Mouse (Mus musculus): Measurements from ENCODE around the gene Mrtfb. TPM values are rescaled to one million over a fixed set of nuclear protein-coding genes. Genes with fewer than 3 reads are reported as not detected.

The Mrtfb gene
- polyA plus RNA-seq, 1 experiment from 2014 or later = 13.1 TPM

DNA sequence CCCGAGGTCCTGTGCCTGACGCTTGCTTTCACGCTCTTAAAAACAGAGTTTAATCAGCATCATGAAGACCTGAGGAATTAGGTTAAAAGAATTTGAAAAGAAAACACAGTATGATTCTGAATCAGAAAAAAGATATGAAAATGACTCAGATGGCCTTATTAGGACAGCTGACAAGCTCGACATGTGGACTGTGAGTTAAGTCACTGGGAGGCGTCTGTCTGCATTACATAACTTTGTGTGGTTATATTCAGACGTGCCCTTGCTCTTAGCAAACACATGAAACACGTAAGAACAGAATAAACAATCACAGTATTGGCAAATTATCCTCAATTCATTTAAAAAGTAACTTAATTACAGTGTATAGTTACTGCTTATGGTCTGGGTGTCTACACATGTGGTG, 16.0 kb upstream of the Mrtfb start:
- no peak overlapping the region for H3K9ac ChIP-seq
- ATAC-seq (ENCODE audit: extremely low read depth, insufficient number of reproducible peaks, low FRiP score, low TSS enrichment) = no peak
- H3K4me1 ChIP-seq = no peaks in the 10 kb centered on the region
- H3K27me3 ChIP-seq (replicated peaks) = no peaks in the 10 kb centered on the region
- H3K4me2 ChIP-seq = no peak overlapping the region
- H3K9me3 ChIP-seq = no peaks in the 10 kb centered on the region
- H3K27ac ChIP-seq (replicated peaks) = no peak overlapping the region
- no peaks in the 10 kb centered on the region for H3K36me3 ChIP-seq
- H3K4me3 ChIP-seq = no peak overlapping the region
- WGBS = 56% methylated on average over 7 of the region's 7 CpGs

DNA sequence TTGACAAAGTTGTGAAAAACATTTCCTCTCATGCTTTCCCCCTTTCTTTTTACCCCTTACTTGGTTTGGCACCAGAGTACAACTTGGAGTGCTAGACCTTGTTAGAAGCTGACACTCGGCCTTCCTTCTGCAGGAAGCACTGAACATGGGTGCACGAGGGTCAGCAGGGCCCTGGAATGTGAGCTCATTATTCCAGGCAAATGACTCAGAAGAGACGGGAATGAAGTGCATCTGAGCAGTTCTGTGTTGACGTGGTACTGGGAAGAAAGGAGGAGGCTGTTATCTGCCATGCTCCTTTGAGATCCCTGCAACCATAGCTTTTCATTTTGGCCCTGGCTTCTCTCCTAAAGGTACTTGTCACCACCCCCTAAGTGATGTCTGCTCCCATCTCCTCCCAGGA, 10.6 kb upstream of the Mrtfb start:
- Histone ChIP-seq H3K27me3 (replicated peaks) (no peaks in the 10 kb centered on the region), H3K4me3 (no peak overlapping the region), H3K9ac (no peak overlapping the region), H3K36me3 (no peaks in the 10 kb centered on the region), H3K4me2 (no peak overlapping the region), H3K4me1 (no peaks in the 10 kb centered on the region), H3K27ac (replicated peaks) (no peak overlapping the region), H3K9me3 (no peaks in the 10 kb centered on the region)
- WGBS = 10% methylated on average over 4 of the region's 4 CpGs
- no peak for ATAC-seq (ENCODE audit: extremely low read depth, insufficient number of reproducible peaks, low FRiP score, low TSS enrichment)

DNA sequence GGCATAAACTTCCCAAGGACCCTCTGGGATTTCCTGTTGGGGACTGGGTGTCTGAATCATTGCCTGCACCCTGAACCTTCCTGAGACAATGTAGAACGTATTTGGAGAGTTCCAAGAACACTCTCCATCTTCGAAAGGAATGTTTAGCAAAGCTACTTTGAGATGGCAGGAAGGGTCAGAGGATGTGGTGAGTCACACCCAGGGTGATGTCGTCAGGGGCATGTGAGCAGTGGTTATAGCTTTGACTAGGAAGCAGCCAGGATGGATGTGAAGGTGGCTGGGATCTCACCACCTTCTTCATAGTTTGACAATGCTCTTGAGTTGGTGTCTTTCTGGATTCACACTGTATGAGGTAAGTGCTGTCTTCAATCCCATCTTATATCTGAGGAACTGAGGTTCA, 9.4 kb upstream of the Mrtfb start:
- Histone ChIP-seq H3K27ac (replicated peaks) (no peak overlapping the region), H3K4me2 (no peak overlapping the region), H3K27me3 (replicated peaks) (no peaks in the 10 kb centered on the region), H3K9ac (no peak overlapping the region), H3K4me3 (no peak overlapping the region), H3K36me3 (no peaks in the 10 kb centered on the region), H3K9me3 (no peaks in the 10 kb centered on the region), H3K4me1 (no peaks in the 10 kb centered on the region)
- ATAC-seq (ENCODE audit: extremely low read depth, insufficient number of reproducible peaks, low FRiP score, low TSS enrichment) = no peak
- 55% methylated on average over 3 of the region's 3 CpGs for WGBS

DNA sequence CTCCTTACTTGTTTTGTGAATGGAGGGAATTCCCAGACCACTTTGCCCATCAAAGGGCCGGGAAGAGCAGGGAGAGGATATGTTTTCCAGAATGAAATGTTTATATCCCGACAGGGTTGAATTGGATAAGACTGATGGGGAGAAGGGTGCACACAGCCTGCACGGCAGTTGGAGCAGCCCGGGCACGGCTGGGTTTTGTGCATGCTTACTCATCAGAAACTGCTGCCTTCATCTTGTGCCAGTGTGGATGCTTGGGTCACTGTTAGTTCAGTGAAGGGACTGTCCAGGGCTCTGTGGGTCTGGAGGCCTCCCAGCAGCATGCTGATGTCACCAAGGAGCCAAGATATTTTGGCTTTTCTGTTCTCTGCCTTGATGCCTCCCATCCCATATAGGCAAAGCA, 6.2 kb upstream of the Mrtfb start:
- H3K4me3 ChIP-seq = no peak overlapping the region
- no peak overlapping the region for H3K4me2 ChIP-seq
- H3K9me3 ChIP-seq = no peaks in the 10 kb centered on the region
- WGBS = 71% methylated on average over 5 of the region's 5 CpGs
- no peaks in the 10 kb centered on the region for H3K4me1 ChIP-seq
- no peak overlapping the region for H3K9ac ChIP-seq
- H3K27ac ChIP-seq (replicated peaks) = no peak overlapping the region
- no peak for ATAC-seq (ENCODE audit: extremely low read depth, insufficient number of reproducible peaks, low FRiP score, low TSS enrichment)
- H3K27me3 ChIP-seq (replicated peaks) = no peaks in the 10 kb centered on the region
- no peaks in the 10 kb centered on the region for H3K36me3 ChIP-seq

GRCm38 (mm10) chr16:13256667-13257527, 616 bp downstream of the Mrtfb start:
- peak overlapping the region; percentile 91 for H3K4me2 ChIP-seq
- H3K4me1 ChIP-seq = peaks cover 41% of the 10 kb centered on the region
- H3K9ac ChIP-seq = peak overlapping the region; percentile 93
- H3K4me3 ChIP-seq = peak overlapping the region; percentile 93
- H3K27me3 ChIP-seq (replicated peaks) = no peaks in the 10 kb centered on the region
- peak; percentile 43 for ATAC-seq (ENCODE audit: extremely low read depth, insufficient number of reproducible peaks, low FRiP score, low TSS enrichment)
- no peaks in the 10 kb centered on the region for H3K9me3 ChIP-seq
- 6% methylated on average over 37 of the region's 64 CpGs for WGBS
- no peaks in the 10 kb centered on the region for H3K36me3 ChIP-seq
- H3K27ac ChIP-seq (replicated peaks) = peak overlapping the region; percentile 81

DNA sequence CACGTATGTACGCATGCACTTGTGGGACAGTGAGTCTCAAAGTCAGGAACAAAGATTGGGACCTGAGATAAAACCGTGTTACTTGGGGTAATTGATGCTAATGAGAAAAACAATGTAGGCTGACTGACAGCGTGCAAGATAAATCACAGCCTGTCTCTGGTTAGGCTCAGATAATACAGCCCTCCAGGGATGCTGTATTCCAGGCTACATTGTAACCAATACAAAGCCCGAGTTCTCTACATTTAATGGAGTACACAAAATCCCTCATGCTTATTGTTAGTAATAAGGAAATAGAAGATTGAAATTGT, 1.2 kb downstream of the Mrtfb start:
- 22% methylated on average over 5 of the region's 5 CpGs for WGBS
- H3K36me3 ChIP-seq = no peaks in the 10 kb centered on the region
- H3K4me3 ChIP-seq = peak overlapping the region; percentile 93
- ATAC-seq (ENCODE audit: extremely low read depth, insufficient number of reproducible peaks, low FRiP score, low TSS enrichment) = no peak
- no peaks in the 10 kb centered on the region for H3K27me3 ChIP-seq (replicated peaks)
- H3K4me1 ChIP-seq = peaks cover 41% of the 10 kb centered on the region
- no peak overlapping the region for H3K27ac ChIP-seq (replicated peaks)
- peak overlapping the region; percentile 91 for H3K4me2 ChIP-seq
- H3K9me3 ChIP-seq = no peaks in the 10 kb centered on the region
- H3K9ac ChIP-seq = peak overlapping the region; percentile 93

GRCm38 (mm10) chr16:13259026-13259425, 2.7 kb downstream of the Mrtfb start:
- H3K9ac ChIP-seq = no peak overlapping the region
- no peaks in the 10 kb centered on the region for H3K27me3 ChIP-seq (replicated peaks)
- H3K4me1 ChIP-seq = peaks cover 41% of the 10 kb centered on the region
- H3K4me2 ChIP-seq = no peak overlapping the region
- peaks cover 3% of the 10 kb centered on the region; the same call in 1 of the 2 replicates for H3K36me3 ChIP-seq
- no peaks in the 10 kb centered on the region for H3K9me3 ChIP-seq
- ATAC-seq (ENCODE audit: extremely low read depth, insufficient number of reproducible peaks, low FRiP score, low TSS enrichment) = no peak
- H3K27ac ChIP-seq (replicated peaks) = no peak overlapping the region
- 81% methylated on average over 2 of the region's 2 CpGs for WGBS
- no peak overlapping the region for H3K4me3 ChIP-seq

GRCm38 (mm10) chr16:13266312-13266711, 10.0 kb downstream of the Mrtfb start:
- Histone ChIP-seq H3K9me3 (no peaks in the 10 kb centered on the region), H3K36me3 (peaks cover 63% of the 10 kb centered on the region), H3K9ac (no peak overlapping the region), H3K4me3 (no peak overlapping the region), H3K4me2 (no peak overlapping the region), H3K27me3 (replicated peaks) (no peaks in the 10 kb centered on the region), H3K27ac (replicated peaks) (no peak overlapping the region), H3K4me1 (peaks cover 7% of the 10 kb centered on the region; the same call in 1 of the 2 replicates)
- ATAC-seq (ENCODE audit: extremely low read depth, insufficient number of reproducible peaks, low FRiP score, low TSS enrichment) = no peak
- WGBS = 86% methylated on average over 3 of the region's 3 CpGs

DNA sequence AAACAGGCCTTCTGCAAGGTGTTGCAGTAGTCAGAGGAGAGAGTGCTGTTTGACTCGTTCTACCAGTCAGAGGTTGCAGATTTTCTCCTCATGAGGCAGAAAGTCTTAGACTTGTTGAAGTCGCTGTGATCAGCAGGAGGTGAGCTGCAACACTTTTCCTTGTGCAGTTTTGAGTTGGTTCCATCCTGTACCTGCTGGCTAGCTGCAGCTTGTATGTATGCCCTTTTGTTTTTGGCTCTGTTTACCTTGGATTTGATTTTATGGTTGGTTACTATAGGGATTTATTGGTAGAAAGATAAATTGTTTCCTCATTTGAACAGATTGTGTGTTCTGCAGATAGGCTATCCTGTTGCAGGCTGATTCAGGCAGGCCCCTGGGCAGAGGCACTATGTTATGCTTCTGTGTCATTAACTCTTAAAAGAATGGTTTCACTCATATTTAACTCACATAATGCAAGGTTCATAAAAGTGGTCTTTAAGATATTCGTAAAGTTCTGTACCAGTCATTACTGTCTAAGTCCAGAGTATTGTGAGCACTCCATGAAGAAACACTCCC, 11.1 kb downstream of the Mrtfb start:
- H3K27ac ChIP-seq (replicated peaks) = no peak overlapping the region
- H3K4me1 ChIP-seq = peaks cover 7% of the 10 kb centered on the region; the same call in 1 of the 2 replicates
- H3K9me3 ChIP-seq = no peaks in the 10 kb centered on the region
- peaks cover 65% of the 10 kb centered on the region for H3K36me3 ChIP-seq
- no peak overlapping the region for H3K9ac ChIP-seq
- H3K27me3 ChIP-seq (replicated peaks) = no peaks in the 10 kb centered on the region
- no peak overlapping the region for H3K4me2 ChIP-seq
- no peak overlapping the region for H3K4me3 ChIP-seq
- ATAC-seq (ENCODE audit: extremely low read depth, insufficient number of reproducible peaks, low FRiP score, low TSS enrichment) = no peak
- 73% methylated on average over 3 of the region's 3 CpGs for WGBS

GRCm38 (mm10) chr16:13269426-13269825, 13.1 kb downstream of the Mrtfb start:
- no peak overlapping the region for H3K27ac ChIP-seq (replicated peaks)
- no peaks in the 10 kb centered on the region for H3K9me3 ChIP-seq
- peaks cover 7% of the 10 kb centered on the region; the same call in 1 of the 2 replicates for H3K4me1 ChIP-seq
- no peaks in the 10 kb centered on the region for H3K27me3 ChIP-seq (replicated peaks)
- peaks cover 62% of the 10 kb centered on the region for H3K36me3 ChIP-seq
- no peak overlapping the region for H3K4me3 ChIP-seq
- ATAC-seq (ENCODE audit: extremely low read depth, insufficient number of reproducible peaks, low FRiP score, low TSS enrichment) = no peak
- WGBS = 93% methylated on average over 2 of the region's 2 CpGs
- no peak overlapping the region for H3K4me2 ChIP-seq
- H3K9ac ChIP-seq = no peak overlapping the region

- H3K4me3 ChIP-seq = no peak overlapping the region
- H3K27ac ChIP-seq (replicated peaks) = no peak overlapping the region
- 75% methylated on average over 2 of the region's 2 CpGs for WGBS
- no peak overlapping the region for H3K9ac ChIP-seq
- H3K4me2 ChIP-seq = no peak overlapping the region
- H3K27me3 ChIP-seq (replicated peaks) = no peaks in the 10 kb centered on the region
- H3K4me1 ChIP-seq = peaks cover 21% of the 10 kb centered on the region; the same call in 1 of the 2 replicates
- no peak for ATAC-seq (ENCODE audit: extremely low read depth, insufficient number of reproducible peaks, low FRiP score, low TSS enrichment)
- H3K36me3 ChIP-seq = 0 out of 2 replicates have a peak, but pooled peaks cover 3% of the 10 kb centered on the region
- no peaks in the 10 kb centered on the region for H3K9me3 ChIP-seq
Observed at GRCm38 (mm10) chr16:13276258-13276657, 20.0 kb downstream of the Mrtfb start.

All from heart, embryonic 13.5 days (tissue).